Mouse (Mus musculus) hindbrain, embryonic 15.5 days (tissue): ENCODE measurements around the gene Gm15557. TPM values are rescaled to one million over a fixed set of nuclear protein-coding genes. Genes with fewer than 3 reads are reported as not detected.
A peak's percentile ranks its signal among the peaks of the same experiment; 100 is the strongest.
"Not testable (repeated sequence)": the region's sequence is repeated elsewhere in the genome, so short reads cannot be mapped to it uniquely, and the experiment has no call there.

Experiments used
- ATAC-seq: fragments of 200-750 bp; cut with Nextera tagmentation; 2 replicates; pipeline ENCODE4 v1.8.0; 2017; ENCODE audit warnings: low read depth, moderate number of reproducible peaks, moderate TSS enrichment; ENCODE audit not compliant: low FRiP score
- H3K27ac ChIP-seq: fragments of 300-500 bp; sonication (generic); replicated peaks from 2 replicates; pipeline ENCODE4 v1.5.1; 2015; ENCODE audit warnings: mild to moderate bottlenecking, inconsistent platforms
- H3K27me3 ChIP-seq: fragments of 300-500 bp; sonication (generic); 2 replicates; pipeline ENCODE4 v1.6.1; 2015; ENCODE audit warnings: control low read depth, inconsistent platforms
- H3K36me3 ChIP-seq: fragments of 300-500 bp; sonication (generic); 2 replicates; pipeline ENCODE4 v1.6.1; 2015; ENCODE audit warnings: control low read depth, inconsistent platforms
- H3K4me1 ChIP-seq: fragments of 300-500 bp; sonication (generic); replicated peaks from 2 replicates; pipeline ENCODE4 v1.6.1; 2015; ENCODE audit warnings: control low read depth, inconsistent platforms
- H3K4me2 ChIP-seq: fragments of 300-500 bp; sonication (generic); 2 replicates; pipeline ENCODE4 v1.6.1; 2015; ENCODE audit warnings: moderate library complexity, mild to moderate bottlenecking, inconsistent platforms
- H3K4me3 ChIP-seq: fragments of 300-500 bp; sonication (generic); 2 replicates; pipeline ENCODE4 v1.5.1; 2015; ENCODE audit warnings: mild to moderate bottlenecking, inconsistent platforms
- H3K9ac ChIP-seq: fragments of 300-500 bp; sonication (generic); 2 replicates; pipeline ENCODE4 v1.6.1; 2015; ENCODE audit warnings: inconsistent platforms
- H3K9me3 ChIP-seq: fragments of 300-500 bp; sonication (generic); 2 replicates; pipeline ENCODE4 v1.6.1; 2016; ENCODE audit warnings: control low read depth, inconsistent platforms
- WGBS: fragments of 180-500 bp; shearing (Covaris S2); methylation state at CpG from one replicate; pipeline ENCODE4 v1.1.7; 2015; 5-methylcytosine and 5-hydroxymethylcytosine counted together
- polyA plus RNA-seq: library from polyadenylated mRNA; unstranded; fragments of >200 nt; fragmentation: Nextera tagmentation; extraction: Ambion mirVana; gene quantifications from 2 replicates; pipeline ENCODE4 v1.2.1, GENCODE M21; 2015

The Gm15557 gene
- polyA plus RNA-seq = not detected in 2 replicates

DNA sequence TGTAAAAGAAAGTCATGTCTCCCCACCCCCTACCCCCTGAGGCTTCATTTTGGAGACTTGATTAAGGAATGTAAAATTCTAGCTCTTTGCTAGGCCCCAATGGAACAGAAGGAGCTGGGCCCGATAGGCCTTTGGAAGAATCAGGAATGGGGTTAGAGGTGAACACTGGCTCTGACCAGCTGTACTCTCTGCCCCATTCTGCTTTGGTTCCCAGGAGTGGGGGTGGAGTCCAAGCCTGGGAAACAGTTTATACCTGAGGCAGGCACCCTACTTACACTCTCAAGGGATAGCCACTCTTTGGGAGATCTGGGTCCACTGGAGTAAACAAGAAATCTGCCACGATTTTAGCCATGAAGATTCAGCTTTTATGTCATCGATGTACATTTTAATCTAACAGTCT, at the start of gene Gm15557:
Gm15557 (plus strand) TSS at position 48 of the 400 bp plus-strand sequence.
- no peak within 1 kb of the TSS for H3K4me2 ChIP-seq
- H3K36me3 ChIP-seq = no peaks in the 10 kb centered on the region
- no peaks in the 10 kb centered on the region for H3K9me3 ChIP-seq
- 90% methylated on average over 3 of the region's 3 CpGs for WGBS
- H3K27ac ChIP-seq = no peak within 1 kb of the TSS
- ATAC-seq = no peak
- no peaks in the 10 kb centered on the region for H3K27me3 ChIP-seq
- H3K9ac ChIP-seq = no peak within 1 kb of the TSS
- peaks cover 10% of the 10 kb centered on the region for H3K4me1 ChIP-seq
- H3K4me3 ChIP-seq = no peak within 1 kb of the TSS

GRCm38 (mm10) chr2:155894307-155895045, 46.1 kb upstream of the Gm15557 start:
- Histone ChIP-seq H3K9ac (no peak overlapping the region), H3K27ac (no peak overlapping the region), H3K4me2 (no peak overlapping the region), H3K36me3 (peaks cover 18% of the 10 kb centered on the region), H3K27me3 (no peaks in the 10 kb centered on the region), H3K4me1 (no peaks in the 10 kb centered on the region), H3K4me3 (no peak overlapping the region), H3K9me3 (no peaks in the 10 kb centered on the region)
- no peak for ATAC-seq
- 89% methylated on average over 13 of the region's 13 CpGs for WGBS

GRCm38 (mm10) chr2:155895046-155895735, 45.3 kb upstream of the Gm15557 start:
- Histone ChIP-seq H3K9me3 (no peaks in the 10 kb centered on the region), H3K27ac (no peak overlapping the region), H3K36me3 (peaks cover 22% of the 10 kb centered on the region), H3K4me2 (no peak overlapping the region), H3K4me3 (no peak overlapping the region), H3K4me1 (no peaks in the 10 kb centered on the region), H3K27me3 (no peaks in the 10 kb centered on the region), H3K9ac (no peak overlapping the region)
- no peak for ATAC-seq
- 92% methylated on average over 16 of the region's 16 CpGs for WGBS

DNA sequence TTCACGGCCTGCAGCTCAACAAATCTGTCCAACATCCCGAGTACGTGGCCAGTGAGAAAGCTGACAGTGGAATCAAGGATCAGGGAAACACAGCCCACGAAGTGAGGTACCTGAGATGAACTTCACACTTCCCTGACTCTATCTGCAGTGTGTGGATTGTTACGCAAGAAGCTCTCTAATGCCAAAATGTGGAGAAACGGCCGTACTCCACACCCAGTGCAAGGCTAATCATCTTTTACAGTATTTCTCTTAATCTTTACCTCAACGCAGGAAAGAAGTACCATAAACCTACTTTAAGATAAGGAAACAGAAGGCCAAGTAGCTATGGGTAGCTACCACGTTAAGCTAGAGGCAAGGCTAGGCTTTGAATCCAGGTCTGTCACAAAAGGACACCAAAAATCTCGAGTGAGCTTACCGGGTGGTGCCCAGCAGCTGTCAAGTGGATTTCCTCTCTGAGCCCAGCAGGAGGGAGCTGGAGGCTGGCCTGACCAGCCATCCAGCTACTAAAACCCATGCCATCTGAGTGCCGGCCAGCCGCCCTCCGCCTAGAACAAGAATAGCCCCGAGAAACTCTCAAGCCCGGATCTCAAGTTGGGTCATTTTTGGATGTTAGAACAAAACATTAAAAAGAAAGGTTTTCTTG, 37.4 kb upstream of the Gm15557 start:
- ATAC-seq = no peak
- Histone ChIP-seq H3K9ac (no peak overlapping the region), H3K4me1 (no peaks in the 10 kb centered on the region), H3K4me3 (no peak overlapping the region), H3K4me2 (no peak overlapping the region), H3K27ac (no peak overlapping the region), H3K9me3 (no peaks in the 10 kb centered on the region), H3K36me3 (peaks cover 16% of the 10 kb centered on the region; the same call in 1 of the 2 replicates), H3K27me3 (no peaks in the 10 kb centered on the region)
- 84% methylated on average over 16 of the region's 16 CpGs for WGBS

DNA sequence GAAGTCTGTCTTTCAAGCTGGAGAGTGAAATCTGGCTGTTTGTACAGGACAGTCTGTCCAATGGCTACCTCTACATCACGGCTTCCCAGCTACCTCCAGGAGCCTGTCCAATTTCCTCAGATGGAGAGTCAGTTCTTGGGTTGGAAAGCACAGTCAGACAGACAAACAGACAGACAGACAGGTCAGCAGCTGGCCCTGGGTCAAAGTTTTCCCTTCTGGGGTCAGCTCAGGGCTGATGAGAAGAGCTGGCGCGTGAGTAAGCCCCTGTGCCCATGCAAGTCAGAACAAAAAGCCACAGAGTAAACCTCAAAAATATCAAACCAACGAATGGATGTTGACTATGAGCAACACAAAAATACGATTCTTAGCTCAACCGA, 36.9 kb upstream of the Gm15557 start:
- no peaks in the 10 kb centered on the region for H3K9me3 ChIP-seq
- H3K4me1 ChIP-seq = no peaks in the 10 kb centered on the region
- no peaks in the 10 kb centered on the region for H3K27me3 ChIP-seq
- peaks cover 13% of the 10 kb centered on the region; the same call in 1 of the 2 replicates for H3K36me3 ChIP-seq
- no peak overlapping the region for H3K27ac ChIP-seq
- H3K4me3 ChIP-seq = no peak overlapping the region
- H3K9ac ChIP-seq = no peak overlapping the region
- H3K4me2 ChIP-seq = no peak overlapping the region
- no peak for ATAC-seq
- 97% methylated on average over 6 of the region's 6 CpGs for WGBS

DNA sequence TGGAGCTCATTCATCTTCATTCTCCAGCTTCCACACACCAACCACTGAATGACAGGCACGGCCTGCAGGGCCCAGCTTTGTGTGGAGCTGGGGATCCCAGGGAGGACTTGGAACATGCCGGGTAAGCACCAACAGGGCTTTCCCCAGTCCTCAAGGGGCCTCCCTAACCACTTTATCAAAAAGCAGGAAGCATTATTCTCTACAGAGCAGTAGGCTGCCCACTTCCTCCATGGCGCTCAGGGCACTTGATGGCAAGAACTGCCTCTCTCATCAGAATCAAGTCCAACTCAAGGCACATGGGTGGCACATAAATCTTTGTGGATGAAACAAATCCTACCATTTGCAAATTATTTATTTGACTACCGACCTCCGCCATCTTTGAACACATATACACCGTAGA, 25.8 kb upstream of the Gm15557 start:
- no peak overlapping the region for H3K4me2 ChIP-seq
- no peaks in the 10 kb centered on the region for H3K9me3 ChIP-seq
- H3K4me3 ChIP-seq = no peak overlapping the region
- ATAC-seq = no peak
- H3K4me1 ChIP-seq = no peaks in the 10 kb centered on the region
- H3K27ac ChIP-seq = no peak overlapping the region
- H3K9ac ChIP-seq = no peak overlapping the region
- WGBS = 92% methylated on average over 6 of the region's 6 CpGs
- no peaks in the 10 kb centered on the region for H3K27me3 ChIP-seq
- H3K36me3 ChIP-seq = peaks cover 38% of the 10 kb centered on the region

- no peak overlapping the region for H3K4me2 ChIP-seq
- peaks cover 7% of the 10 kb centered on the region for H3K36me3 ChIP-seq
- no peak overlapping the region for H3K4me3 ChIP-seq
- no peaks in the 10 kb centered on the region for H3K9me3 ChIP-seq
- H3K4me1 ChIP-seq = peaks cover under 1% of the 10 kb centered on the region; the same call in 1 of the 2 replicates
- no peaks in the 10 kb centered on the region for H3K27me3 ChIP-seq
- no peak overlapping the region for H3K9ac ChIP-seq
- no peak for ATAC-seq
- no peak overlapping the region for H3K27ac ChIP-seq
- 96% methylated on average over 7 of the region's 7 CpGs for WGBS
Measured at GRCm38 (mm10) chr2:155923143-155923542, 17.4 kb upstream of the Gm15557 start.

- not testable (repeated sequence) for H3K36me3 ChIP-seq, ATAC-seq, H3K9ac ChIP-seq, H3K27me3 ChIP-seq, H3K9me3 ChIP-seq, H3K4me2 ChIP-seq, H3K4me3 ChIP-seq, H3K27ac ChIP-seq
- WGBS = 86% methylated on average over 6 of the region's 6 CpGs
- H3K4me1 ChIP-seq = peaks cover 14% of the 10 kb centered on the region
Measured at GRCm38 (mm10) chr2:155925213-155925612, 15.3 kb upstream of the Gm15557 start.

DNA sequence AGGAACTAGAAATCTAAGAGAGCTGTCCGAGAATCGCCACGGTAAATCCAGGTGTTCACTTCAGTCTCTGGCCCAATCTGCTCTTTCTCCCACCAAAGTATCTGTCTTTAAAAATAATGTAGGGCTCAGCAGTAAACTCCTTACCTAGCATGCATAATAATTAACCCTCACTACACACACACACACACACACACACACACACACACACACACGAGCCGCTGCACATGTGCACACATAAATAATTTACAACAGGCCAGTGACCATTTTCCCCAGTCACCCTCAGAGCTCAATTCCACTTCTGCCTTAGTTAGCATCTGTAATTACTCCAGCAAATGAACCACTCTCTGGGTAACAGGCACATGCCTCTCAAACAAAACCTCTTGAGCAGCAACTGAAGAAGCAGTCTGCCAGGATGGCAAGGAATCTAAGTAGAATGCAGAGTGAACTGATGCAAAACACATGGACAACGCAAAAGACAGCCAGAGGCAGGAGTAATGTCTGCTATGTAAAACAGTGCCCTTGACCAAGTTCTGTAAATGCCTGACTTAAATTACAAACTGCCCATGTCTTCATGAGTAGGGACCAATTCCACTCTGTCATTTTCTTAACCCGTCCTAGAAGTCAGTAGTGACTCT, 11.7 kb upstream of the Gm15557 start:
- no peaks in the 10 kb centered on the region for H3K27me3 ChIP-seq
- no peak for ATAC-seq
- H3K36me3 ChIP-seq = no peaks in the 10 kb centered on the region
- WGBS = 84% methylated on average over 7 of the region's 7 CpGs
- H3K4me2 ChIP-seq = peak overlapping the region; percentile 80
- H3K9me3 ChIP-seq = no peaks in the 10 kb centered on the region
- H3K9ac ChIP-seq = no peak overlapping the region
- H3K27ac ChIP-seq = no peak overlapping the region
- peaks cover 22% of the 10 kb centered on the region for H3K4me1 ChIP-seq
- H3K4me3 ChIP-seq = peak overlapping the region; percentile 77

DNA sequence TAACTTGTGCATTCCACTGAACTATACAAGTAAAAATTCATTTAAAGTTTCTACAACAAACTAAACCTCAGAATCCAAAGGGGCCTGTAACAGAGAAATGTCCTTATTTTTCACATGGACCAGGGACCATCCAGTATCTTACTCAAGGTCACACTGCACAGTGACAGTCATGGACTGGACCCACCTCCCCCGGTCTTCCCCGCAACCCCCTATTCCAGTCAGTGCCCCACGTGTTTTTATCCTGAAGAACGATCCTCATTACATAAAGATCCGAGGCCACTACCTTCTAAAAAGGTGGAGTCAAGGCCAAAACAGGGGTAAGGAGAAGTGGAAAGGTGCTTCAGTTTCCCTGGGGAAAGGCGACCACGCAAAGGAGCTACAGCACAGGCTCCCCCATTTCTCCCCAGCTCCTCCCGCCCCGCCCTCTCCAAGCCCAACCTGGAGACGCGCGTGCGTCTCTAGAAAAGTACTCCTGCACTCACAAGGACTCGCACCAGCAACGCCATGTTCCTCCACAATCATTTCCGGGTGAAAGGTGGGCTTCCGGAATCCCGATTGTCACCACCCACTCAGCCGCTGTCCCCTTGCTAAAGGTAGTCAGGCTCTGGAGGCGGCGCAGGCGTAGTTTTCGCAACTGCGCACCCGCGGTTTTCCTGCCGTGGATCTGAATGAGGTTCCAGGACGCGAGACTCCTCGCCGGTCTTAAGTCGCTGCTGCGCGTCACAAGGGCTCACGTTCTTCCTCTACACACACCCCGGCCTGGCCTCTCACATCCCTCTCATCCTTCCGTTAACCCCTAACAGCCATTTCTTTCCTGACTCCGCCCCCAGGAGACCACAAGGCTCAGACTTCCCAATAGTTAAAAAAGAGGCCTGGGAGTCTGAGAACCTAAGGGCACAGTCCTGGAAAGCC, 10.7 kb upstream of the Gm15557 start, which contains the start of gene Uqcc1:
Uqcc1 (minus strand) TSS at position 780 of the 912 bp plus-strand sequence.
- H3K27me3 ChIP-seq = no peaks in the 10 kb centered on the region
- peaks cover 22% of the 10 kb centered on the region for H3K4me1 ChIP-seq
- no peaks in the 10 kb centered on the region for H3K36me3 ChIP-seq
- peak within 1 kb of the TSS; percentile 77 for H3K4me3 ChIP-seq
- H3K4me2 ChIP-seq = peak within 1 kb of the TSS; percentile 80
- H3K27ac ChIP-seq = peak within 1 kb of the TSS; percentile 89
- H3K9me3 ChIP-seq = no peaks in the 10 kb centered on the region
- under 1% methylated on average over 38 of the region's 38 CpGs for WGBS
- peak; percentile 98 for ATAC-seq
- H3K9ac ChIP-seq = peak within 1 kb of the TSS; percentile 59

DNA sequence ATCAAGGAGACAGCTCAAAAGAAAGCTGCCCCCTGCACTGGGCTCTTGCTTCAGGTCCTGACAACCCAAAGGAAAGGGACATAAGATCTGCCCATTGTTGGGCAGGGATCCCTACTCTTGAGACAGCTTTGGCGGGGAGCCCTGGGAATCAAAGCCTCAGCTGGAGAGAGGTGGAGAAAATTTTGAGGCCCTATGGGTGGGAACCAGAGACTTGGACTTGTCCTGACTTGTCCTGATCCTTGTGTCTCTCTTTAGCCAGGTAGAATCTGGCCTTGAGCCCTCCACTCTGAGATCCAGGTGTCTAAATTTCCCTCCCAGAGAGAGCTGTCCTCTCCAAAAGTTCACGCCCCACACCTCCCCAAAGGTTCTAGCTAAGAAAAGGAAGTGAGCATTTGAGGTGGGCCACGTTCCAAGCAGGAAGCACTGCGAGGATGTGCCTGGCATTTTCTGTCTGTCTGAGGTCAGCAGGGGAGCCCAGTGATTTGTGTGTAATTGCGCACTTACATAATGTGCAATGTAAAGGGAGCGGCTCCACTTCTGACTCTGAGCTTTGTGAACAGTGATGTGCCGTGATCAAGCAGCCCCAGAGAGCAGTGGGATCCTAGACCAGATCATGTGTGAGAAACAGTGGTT, 515 bp upstream of the Gm15557 start:
- Histone ChIP-seq H3K4me2 (no peak overlapping the region), H3K4me1 (peaks cover 8% of the 10 kb centered on the region), H3K27ac (no peak overlapping the region), H3K4me3 (no peak overlapping the region), H3K9me3 (no peaks in the 10 kb centered on the region), H3K9ac (no peak overlapping the region), H3K27me3 (no peaks in the 10 kb centered on the region), H3K36me3 (no peaks in the 10 kb centered on the region)
- WGBS = 67% methylated on average over 7 of the region's 7 CpGs
- ATAC-seq = no peak
